Mouse (Mus musculus) liver, postnatal 0 days (tissue): ENCODE data around the gene Hpcal1.

Experiments used
- CTCF ChIP-seq: sonication (generic); IDR thresholded peaks from 2 replicates; pipeline ENCODE4 v1.5.1; 2016; ENCODE audit warnings: antibody characterized with exemption, low read depth
- EP300 ChIP-seq: IDR thresholded peaks from 2 replicates; pipeline ENCODE4 v1.6.1; 2016; ENCODE audit warnings: antibody characterized with exemption, low read depth, mild to moderate bottlenecking

DNA sequence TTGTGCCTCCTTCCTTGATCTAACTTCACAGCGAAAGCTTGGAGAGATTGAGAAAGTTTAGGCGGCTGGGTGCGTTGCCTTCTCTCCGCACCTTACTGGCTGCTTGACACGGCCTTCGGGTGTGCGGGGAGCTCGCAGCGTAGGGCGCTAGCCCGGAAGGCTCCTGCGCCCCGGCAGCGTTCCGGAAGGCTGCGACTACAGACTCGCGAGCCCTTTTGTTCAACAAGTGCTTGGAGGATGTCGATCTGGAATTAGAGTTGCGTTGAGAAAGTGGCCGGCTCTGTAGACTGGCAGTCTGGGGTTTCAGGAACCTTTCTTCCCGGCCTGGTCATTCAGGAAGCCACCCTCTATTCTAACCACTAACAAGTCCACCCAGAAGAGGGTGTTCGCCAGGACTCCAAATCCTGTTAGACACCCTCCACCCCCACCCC is 1.2 kb downstream of the Hpcal1 start:
- TF ChIP-seq CTCF, result no peak
- TF ChIP-seq EP300, result no peak
